Mouse (Mus musculus) c-Kit-positive CD71-positive TER-119-positive erythroid progenitor cells, embryonic 14.5 days (primary cell): ENCODE data around the gene Fancc.

ENCODE experiments used
- DNase-seq: peaks from one replicate; pipeline ENCODE4 v3.0.0-alpha.2; 2013; ENCODE audit warnings: low spot score

Gene Fancc

DNA sequence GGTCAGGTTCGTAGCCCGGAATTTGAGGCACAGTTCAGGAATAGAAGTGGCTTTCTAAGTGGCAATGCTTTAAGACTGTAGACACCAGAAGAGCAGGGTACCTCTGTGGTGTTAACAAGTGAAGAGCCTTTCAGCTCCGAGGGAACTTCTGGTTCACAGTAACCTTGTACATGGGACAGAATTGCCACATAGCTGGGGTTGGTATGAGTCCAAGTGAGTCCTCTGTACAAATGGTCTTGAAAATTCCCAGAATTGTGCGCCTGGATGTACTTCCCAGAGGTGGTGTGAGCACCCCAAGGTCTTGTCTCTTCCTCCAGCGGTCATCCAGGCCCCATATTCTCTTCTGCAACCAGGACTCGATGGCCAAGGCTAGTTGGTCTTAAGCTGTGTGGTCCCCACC is 206.1 kb downstream of the Fancc start:
- no peak for DNase-seq

DNA sequence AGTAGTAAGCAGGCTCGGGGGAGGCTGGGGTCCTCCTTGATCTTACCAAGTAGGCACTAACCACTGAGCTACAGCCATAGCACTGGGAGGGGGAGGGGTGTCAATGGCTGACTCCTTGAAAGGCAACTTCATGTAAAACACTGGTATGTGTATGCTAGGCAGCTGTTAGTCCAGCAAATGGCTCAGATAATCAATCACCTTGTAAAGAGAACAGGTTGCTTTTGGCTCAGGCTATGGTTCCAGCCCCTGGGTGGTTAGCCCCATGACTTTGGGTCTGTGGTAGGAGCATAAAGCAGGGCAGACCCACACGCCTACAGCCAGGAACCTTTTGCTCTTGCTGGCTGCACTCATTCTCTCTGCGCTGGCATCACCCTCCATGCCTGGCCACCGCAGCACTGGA is 207.0 kb downstream of the Fancc start:
- no peak for DNase-seq

DNA sequence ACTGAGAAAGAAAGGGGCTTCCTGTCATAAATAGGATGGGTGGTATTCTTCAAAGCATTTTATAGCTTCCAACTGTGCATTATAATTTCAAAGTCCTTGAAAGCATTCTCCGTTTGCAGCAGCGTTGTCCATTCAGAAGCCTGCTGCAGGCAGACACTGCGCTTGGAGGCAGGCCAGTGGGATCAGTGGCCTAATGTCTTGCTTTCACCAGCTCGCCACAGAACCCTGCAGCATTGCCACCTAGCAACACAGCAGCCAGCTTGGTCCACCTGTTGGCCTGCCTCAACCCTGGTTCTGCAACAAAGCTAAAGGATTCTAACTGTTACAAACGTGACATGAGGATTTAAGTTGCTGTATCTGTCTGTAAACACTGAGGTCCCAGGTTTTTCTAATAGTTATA is 207.4 kb downstream of the Fancc start:
- no peak for DNase-seq

DNA sequence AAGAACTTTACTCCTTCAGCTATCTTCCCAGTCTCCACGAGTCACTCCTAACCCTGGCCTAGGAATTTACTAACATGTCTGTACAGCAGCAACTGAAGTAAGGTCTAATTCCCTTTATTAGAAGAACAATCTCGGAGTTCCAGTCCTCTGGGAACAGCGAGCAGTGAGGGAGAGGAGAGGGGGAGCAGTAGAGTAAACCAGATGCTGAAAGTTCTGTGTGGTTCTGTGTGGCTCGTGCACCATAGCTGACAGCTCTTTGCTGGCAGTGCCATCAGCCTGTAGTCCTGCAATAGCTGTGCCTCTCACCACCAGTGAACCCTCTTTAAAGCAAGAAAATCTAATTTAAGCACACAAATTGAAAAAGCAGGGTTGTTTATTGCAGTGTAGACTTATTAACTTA is 207.9 kb downstream of the Fancc start:
- no peak for DNase-seq

DNA sequence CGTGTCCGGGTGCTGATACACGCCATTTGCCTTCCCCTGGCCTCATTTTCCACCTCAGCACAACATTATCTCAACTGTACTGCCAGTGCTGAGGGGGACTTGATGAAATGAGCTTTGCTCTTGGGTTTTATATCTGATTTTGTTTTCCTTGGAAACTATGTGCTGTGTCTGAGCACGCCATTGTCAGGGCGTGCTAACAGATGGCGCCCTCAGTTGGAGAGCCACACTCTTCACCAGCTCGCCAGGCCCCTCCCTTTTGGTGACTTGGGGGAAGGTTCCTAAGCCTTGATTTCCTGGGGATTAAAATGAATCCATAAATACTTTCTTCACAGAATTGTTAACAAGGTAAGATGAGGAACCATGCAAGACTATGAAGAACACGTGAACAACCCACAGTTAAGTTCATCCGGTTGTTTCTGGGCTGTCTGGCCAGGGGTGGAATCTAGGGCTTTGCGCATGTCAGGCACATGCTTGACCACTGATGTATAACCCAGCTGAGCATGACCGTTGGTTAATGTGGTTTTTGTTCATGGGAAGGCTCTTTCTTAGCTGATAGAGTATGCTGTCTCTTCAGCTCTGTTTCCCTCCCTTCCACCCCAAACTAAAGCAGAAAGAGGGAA is 210.5 kb downstream of the Fancc start:
- no peak for DNase-seq

DNA sequence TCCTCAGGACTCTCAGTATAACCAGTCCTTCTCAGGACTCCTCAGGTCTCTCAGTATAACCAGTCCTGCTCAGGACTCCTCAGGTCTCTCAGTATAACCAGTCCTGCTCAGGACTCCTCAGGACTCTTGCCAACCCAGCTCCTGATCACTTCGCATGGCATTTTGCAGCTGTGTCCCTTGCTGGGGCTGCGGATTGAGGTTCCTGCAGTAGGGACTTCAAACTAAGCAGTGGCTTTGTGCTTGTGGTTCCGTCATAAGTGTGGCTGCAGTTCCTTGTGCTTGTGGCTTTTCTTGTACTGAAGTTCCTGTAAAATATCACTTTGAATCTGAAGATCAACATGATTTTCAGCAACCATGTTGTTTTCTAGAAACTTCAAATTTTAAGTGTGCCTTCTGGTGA is 212.3 kb downstream of the Fancc start:
- no peak for DNase-seq

DNA sequence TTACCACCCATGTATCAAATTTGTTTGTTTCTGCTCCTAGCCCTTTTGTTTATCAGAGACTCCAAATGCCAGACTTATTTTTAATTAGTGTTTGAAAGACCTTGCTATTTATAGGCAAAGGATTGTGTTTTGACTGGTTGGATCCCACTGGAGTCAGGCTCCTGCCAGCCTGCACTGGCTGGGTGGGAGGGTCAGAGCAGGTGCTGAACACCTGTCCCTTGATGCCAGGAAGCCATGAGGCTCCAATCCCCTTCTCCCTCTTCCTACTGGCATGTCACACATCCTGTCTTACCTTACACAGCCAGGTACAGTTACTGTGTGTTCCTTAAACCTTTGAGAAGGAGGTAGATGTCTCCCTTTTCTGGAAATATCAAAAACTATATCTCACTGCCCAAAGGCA is 213.8 kb downstream of the Fancc start:
- DNase-seq: no peak

DNA sequence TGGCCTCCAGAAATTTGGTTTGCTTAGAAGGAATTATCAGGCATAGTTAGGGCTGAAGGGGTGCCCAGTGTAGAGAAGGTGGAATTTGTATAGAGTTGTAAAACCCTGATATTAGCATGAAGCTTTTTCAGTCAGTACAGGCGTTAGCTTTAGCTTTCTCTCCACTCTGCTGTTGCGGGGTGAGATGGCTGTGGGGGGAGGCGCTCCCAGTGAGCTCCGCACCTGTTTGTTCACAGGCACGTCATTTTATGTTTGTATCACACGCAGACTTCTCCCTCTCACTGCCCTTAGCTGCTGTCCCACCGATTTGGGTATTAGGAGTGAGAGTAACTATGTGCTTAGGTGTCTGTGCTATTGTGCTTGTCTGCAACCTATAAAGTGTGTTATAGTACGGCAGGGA is 215.9 kb downstream of the Fancc start:
- DNase-seq: no peak

DNA sequence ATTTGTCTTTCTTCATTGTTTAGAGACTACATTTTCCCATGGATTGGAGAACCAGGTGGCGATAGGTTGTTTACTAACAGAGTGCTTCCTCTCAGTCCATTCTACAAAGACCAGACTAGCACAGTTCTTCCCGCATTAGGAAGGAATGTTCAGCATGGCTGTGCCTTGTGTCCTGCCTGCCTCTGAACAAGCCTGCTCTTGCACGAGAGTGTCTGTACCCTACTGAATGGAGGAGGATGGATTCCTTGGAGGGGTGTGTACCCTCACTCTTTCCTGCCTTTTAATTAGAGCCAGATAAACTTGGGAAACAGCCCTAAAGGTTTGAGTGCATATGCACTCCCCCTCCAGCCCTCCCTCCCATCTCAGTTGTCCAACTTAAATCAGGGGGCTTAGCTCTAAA is 216.7 kb downstream of the Fancc start:
- no peak for DNase-seq

DNA sequence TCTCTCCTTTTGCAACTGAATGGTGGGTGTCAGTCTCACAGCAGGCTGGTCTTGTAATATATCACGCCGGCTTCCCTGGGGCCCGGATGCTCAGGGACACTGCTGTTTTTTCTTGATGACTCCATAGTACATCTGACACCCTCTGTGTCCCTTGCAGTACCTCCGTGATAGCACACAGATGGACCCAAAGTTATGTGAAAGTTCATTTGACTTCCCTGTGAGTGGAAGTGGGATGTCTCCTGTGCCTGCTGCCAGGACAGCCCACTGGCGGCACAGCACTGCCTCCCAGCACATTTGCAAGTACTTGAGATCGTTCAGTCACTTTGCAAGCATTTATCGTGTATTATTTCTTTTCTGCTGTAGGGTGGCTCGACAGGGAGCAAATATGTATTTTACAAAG is 217.3 kb downstream of the Fancc start:
- DNase-seq: no peak

DNA sequence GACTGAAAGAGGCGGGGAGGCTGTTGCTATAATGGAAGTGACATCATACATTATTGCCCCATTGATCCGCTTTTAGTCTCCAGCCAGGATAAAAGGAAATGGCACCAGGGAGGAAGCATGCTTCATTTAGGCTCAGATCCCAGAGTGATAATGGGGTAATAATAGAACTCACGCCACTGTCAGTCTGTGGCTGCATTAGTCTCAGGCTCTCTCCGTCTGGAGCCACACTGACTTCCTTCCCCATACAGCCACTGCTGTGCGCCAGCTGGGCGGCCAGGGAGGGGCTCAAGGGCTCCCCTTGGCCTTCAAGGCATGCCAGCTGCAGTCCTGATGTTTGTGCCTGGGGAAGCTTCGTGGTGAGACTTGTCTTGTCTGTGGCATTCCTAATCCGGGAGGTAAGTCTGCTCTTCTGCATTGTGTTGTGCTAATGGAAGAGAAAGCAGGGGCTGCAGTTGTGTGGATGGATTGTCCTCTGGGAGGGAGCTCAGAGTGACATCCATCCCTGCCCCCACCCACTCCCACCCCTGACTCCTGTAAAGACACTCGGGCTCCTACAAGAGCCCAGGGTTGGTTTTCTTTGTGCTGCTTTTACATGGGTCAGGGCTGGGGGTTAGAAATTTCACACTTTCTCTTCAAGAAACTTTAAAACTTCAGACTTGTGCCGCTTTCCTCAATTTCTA is 218.1 kb downstream of the Fancc start:
- DNase-seq: no peak

DNA sequence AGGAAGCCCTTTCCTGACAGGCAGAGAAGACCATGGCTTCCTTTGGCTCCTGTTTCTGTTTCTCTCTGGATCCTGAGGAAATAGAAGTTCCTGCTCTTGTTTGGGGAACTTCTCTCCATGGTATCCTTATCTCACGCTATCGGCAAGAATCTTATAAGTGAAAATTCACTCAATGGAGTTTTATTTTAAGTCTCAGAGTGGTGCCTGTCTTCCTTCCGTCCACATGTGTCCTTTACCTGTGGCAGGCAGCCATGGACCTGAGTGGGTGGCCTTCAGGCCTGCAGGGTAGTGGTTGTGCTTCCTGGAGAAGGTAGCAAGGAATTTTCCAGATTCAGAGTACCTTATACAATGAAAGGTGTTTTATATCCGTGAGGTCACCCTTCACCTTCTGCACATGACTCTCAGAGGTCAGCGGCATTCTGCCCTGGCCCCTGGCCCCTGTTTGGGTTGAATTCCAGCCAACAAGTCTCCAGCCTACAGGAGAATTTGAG is 218.9 kb downstream of the Fancc start:
- no peak for DNase-seq

DNA sequence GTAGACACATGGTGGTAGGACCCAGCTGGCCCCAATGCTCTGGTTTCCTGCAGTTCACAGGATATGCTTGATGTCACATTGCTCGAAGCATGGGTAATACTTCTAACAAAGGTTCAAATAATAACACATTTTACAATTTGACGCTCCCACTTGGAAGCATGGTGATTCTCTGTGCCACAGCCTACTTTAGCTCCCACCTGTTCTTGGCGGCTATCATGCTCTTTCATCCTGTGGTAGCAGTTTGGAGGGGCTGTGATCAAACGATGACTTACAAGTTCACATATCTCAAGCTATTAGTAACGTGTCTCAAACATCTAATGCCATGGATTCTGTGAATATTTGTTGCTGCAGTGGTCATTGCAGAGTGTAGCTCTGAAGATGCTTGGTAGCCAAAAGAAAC is 219.8 kb downstream of the Fancc start:
- no peak for DNase-seq

DNA sequence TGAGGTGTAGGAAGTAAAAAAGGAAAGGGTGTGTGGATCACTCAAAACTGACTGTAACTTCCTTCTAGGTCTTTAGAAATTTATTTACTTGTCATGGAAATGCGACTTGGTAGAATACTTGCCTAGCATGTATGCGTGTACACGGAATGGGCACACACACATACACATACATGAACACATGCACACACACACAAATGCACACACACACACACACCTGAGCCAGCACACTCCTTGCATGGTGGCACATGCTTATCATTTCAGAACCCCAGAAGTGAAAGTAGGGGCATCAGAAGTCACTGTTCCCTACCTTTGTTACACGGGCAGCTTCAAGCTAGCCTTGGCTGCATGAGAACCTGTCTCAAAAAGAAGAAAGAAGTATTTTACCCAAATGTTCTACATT is 220.7 kb downstream of the Fancc start:
- DNase-seq: no peak

DNA sequence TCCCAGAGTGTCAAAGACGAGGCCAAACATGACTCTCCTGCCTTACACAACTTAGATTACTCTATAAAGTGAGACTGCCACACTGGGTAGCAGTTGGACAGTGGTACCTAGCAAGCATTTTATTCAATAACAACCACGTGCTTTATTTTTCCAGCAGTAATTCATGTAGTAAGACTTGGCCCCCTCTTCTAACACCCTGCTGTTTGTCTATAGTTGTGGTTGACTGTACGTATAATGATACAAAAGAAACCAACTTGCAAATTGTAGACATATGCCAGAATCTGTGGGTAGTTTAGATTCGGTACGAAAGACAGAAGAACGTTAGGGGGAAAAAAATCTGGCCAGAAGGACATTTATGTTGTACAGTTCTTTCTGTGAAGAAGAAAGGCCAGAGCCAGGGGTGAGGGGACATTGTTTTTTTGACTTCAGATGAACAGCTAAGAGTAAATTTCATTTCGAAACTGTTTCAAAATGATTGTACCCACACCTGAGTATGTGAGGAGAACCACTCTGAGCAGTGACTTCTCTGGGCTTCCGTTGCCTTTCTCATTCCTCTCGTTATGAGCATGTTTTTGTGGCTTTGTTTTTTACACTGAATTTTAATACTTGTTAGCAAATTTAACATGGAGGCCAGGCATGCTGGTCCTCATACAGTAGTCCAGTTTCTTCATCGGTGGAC is 222.5 kb downstream of the Fancc start:
- no peak for DNase-seq

DNA sequence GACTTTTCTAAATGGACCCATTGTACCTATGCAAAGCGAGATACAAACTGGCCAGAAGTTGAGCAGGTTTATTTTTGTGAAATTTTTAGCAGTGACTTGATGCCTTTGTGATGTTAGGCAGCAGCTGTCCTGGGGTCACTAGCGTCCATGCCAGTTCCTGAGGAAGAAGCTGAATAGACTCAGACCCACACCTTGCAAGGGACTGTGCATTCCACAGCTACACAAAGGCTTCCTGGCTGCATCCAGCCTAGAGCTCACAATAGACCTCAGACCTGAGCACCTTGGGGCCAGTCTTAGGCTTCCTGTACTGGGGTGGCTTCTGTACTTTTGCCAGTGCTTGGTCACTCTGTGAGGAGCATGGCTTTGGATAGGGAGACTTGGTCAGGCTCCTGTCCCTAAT is 223.2 kb downstream of the Fancc start:
- DNase-seq: no peak

DNA sequence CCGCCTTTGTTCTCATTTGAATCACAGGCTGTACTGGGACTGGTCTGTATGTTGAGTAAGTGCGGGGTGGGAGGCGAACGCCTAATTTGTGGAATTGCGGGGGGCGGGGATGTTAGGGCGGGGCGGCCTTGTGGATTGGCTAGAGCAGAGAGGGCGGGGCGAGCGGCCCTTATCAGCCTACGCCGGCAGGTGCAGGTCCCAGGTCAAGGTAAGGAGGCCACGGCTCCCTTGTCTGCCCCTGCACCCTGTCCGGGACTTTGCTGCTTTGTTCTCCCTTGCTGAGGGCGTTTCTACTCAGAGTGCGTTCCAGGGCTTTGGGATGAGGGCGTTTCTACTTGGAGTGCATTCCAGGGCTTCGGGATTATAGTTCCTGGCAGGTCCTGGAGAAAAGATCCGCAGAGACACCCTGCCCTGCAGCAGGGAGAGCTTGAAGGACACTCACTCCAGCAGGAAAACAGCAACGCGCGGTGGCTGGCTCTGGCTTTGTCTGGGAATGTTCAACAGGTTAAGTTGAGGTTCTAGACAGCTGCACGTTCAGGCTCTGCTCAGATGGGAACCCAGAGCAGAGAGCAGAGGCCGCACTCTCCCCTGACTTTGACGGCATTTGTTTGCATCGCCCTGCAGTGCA is 224.4 kb downstream of the Fancc start:
- no peak for DNase-seq

DNA sequence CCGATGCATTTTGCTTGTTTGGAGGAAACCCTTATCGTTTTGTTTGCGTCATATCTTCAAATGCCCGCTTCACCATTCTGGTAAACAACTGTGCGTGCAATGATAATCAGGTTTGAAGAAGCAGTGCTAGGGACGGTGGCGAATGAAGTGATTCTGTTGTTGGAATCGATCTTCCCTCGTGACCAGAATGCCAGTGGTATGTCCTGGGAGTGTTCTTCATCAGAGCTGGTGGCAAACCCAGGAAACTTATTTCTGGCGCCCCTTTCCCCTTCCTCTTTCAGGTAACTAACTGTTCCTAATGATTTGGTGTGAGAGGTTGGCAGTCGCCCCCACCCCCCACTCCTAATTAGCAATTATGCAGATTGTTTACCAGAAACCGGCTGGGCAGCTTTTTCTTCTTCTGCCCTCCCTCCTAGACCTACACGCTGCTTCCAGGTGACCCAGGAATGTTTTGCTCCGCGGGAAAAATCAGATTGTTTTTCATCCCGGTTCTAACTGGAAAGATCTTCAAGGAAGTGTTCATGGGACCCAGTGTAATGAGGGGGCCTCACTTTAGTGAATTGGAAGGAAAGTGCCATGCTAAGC is 225.0 kb downstream of the Fancc start:
- DNase-seq: no peak

DNA sequence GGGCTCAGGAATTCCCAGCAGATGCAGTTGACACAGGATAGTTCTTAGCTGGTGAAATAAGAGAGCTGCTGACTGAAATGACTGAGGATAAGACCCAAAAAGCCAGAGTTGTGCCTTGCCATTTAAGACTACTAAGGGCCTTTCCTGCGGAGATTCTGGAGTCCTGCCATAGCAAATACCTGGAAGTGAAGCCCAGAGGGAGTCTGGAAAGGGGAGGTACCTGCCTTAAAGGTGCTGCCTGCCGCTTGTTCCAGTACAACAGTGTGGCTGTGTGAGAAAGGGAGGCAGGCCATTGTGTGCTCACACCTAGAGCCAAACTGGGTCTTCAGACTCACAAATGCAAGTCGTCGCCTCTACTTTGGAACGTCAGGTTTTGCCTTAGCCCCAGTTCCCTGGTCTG is 226.9 kb downstream of the Fancc start:
- DNase-seq: no peak

DNA sequence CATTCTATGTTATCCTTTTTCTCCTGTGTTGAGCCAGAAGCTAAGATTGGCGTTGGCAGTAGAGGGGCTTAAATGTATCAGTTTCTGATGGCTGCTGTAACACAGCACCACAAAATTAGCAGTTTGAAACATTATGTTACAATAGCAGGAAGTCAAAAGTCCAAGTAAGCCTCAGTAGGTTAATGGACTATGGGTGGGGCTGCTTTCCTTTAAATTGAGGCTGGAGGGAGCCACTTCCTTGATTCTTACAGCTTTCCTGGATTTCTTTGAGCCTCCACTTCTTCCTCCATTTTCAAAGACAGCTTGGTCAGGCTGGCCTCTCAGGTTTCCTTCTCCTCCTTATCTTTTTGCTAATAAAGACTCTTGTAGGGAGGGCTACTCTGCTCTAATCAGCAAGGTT is 228.3 kb downstream of the Fancc start:
- DNase-seq: no peak

DNA sequence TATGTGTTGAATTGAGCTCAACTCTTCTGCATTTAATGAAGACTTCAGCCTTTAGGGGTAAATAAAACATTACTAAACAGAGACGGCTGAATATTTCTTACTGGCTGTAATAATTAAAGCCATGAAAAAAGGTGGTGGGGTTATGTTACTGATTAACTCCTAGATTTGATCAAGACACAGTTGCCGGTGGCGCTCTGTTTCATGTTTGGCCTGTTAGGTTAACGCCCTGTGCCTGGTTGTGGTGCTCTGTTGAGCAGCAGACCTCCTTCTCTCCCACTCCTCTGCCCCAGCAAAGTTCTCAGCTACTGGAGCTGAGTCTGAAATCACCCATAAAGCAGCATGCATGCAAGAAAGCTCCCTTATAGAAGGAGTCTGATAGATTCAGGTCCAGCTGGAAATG is 228.7 kb downstream of the Fancc start:
- no peak for DNase-seq

DNA sequence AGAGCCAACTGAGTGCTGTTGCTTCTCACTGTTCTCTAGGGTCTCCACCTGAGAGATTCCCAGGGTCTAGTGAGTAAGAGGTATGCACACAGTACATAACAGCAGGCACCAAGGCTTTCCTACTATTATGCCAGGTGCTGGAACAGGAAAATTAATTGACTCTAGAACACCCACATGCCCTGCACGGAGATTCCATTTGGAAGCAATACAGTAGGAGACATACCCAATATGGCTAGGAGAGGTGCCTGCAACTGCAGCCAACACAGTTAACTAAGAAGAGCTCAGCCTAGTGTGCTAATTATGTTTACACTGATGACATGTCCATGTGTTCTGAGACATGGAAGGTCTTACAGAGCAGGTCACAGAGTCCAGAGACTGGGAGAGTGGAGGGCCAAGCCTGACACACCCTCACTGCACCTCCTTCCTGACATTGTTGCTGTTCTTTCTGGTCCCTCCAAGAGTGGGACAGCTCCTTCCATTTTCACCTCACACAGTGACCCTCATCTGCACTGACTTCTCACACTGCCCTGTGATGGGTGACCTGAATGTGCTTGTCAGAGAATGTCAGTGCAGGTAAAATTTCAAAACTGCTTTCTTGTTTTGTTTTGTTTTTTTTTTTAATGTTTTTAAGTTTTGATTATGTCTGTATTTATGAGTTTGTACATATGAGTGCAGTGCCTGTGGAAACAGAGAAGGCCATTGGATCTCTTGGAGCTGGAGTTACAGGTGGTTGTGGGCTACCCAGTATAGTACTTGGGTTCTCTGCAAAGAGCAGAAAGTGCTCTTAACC is 234.7 kb downstream of the Fancc start:
- DNase-seq: no peak
